Mouse (Mus musculus): Measurements from ENCODE around the gene Prickle2.

The Prickle2 gene

GRCm38 (mm10) chr6:92383196-92383782, 322.7 kb downstream of the Prickle2 start:
- in situ Hi-C loops (cut with MboI, MseI) = loop anchor here in 1 of 2 experiments (5.0 kb wide), 1 partner anchor 76 kb away; no protein-coding TSS in a partner anchor

GRCm38 (mm10) chr6:92381085-92381484, 324.9 kb downstream of the Prickle2 start:
- in situ Hi-C loops (cut with MboI, MseI) = loop anchor here in 1 of 2 experiments (5.0 kb wide), 1 partner anchor 74 kb away; no protein-coding TSS in a partner anchor

- in situ Hi-C loops (cut with MboI, MseI) = no loop called here
Observed at GRCm38 (mm10) chr6:92374826-92375225, 331.1 kb downstream of the Prickle2 start.

- in situ Hi-C loops (cut with MboI, MseI) = no loop called here
Observed at GRCm38 (mm10) chr6:92370896-92371295, 335.1 kb downstream of the Prickle2 start.

- in situ Hi-C loops (cut with MboI, MseI) = no loop called here
Observed at GRCm38 (mm10) chr6:92347278-92348028, 358.5 kb downstream of the Prickle2 start.

GRCm38 (mm10) chr6:92346729-92347128, 359.2 kb downstream of the Prickle2 start:
- in situ Hi-C loops (cut with MboI, MseI) = no loop called here

GRCm38 (mm10) chr6:92345151-92345550, 360.8 kb downstream of the Prickle2 start:
- in situ Hi-C loops (cut with MboI, MseI) = no loop called here

- in situ Hi-C loops (cut with MboI, MseI) = no loop called here
Observed at GRCm38 (mm10) chr6:92344588-92344987, 361.4 kb downstream of the Prickle2 start.
